Mouse (Mus musculus): ENCODE measurements at regions not wholly inside any gene's neighbourhood (a gene's known extent, or its start where the extent isn't known, plus 50 kb on each side); places are given as distances from the start of the nearest gene placed in this dataset.
"Not testable (repeated sequence)": the region's sequence is repeated elsewhere in the genome, so short reads cannot be mapped to it uniquely, and the experiment has no call there.

- DNase-seq (ENCODE audit: low read depth, low spot score) = no peak
These were observed 55.5 kb downstream of the Zfp281 start for GRCm38 (mm10) chr1:136680173-136680572.

GRCm38 (mm10) chr1:136682311-136682710 is 57.6 kb downstream of the Zfp281 start:
- DNase-seq (ENCODE audit: low read depth, low spot score) = not testable (repeated sequence)

- no peak for DNase-seq (ENCODE audit: low read depth, low spot score)
These were observed 58.4 kb downstream of the Zfp281 start for GRCm38 (mm10) chr1:136683061-136683531.

- no peak for DNase-seq (ENCODE audit: low read depth, low spot score)
These were observed 58.9 kb downstream of the Zfp281 start for GRCm38 (mm10) chr1:136683561-136684131.

GRCm38 (mm10) chr1:136684481-136684880 is 59.8 kb downstream of the Zfp281 start:
- DNase-seq (ENCODE audit: low read depth, low spot score) = no peak

- DNase-seq (ENCODE audit: low read depth, low spot score) = no peak
These were observed 60.7 kb downstream of the Zfp281 start for GRCm38 (mm10) chr1:136685191-136686060.

GRCm38 (mm10) chr1:136686467-136686866 is 61.8 kb downstream of the Zfp281 start:
- no peak for DNase-seq (ENCODE audit: low read depth, low spot score)

GRCm38 (mm10) chr1:136690068-136690467 is 65.4 kb downstream of the Zfp281 start:
- no peak for DNase-seq (ENCODE audit: low read depth, low spot score)

GRCm38 (mm10) chr1:136693421-136693820 is 68.7 kb downstream of the Zfp281 start:
- no peak for DNase-seq (ENCODE audit: low read depth, low spot score)

- DNase-seq (ENCODE audit: low read depth, low spot score) = no peak
These were observed 70.3 kb downstream of the Zfp281 start for GRCm38 (mm10) chr1:136694983-136695382.

- DNase-seq (ENCODE audit: low read depth, low spot score) = no peak
These were observed 71.5 kb downstream of the Zfp281 start for GRCm38 (mm10) chr1:136696077-136696641.

- no peak for DNase-seq (ENCODE audit: low read depth, low spot score)
These were observed 73.9 kb downstream of the Zfp281 start for GRCm38 (mm10) chr1:136698454-136699152.

- DNase-seq (ENCODE audit: low read depth, low spot score) = no peak
These were observed 74.4 kb downstream of the Zfp281 start for GRCm38 (mm10) chr1:136699153-136699524.

- DNase-seq (ENCODE audit: low read depth, low spot score) = no peak
These were observed 74.9 kb downstream of the Zfp281 start for GRCm38 (mm10) chr1:136699571-136699970.

GRCm38 (mm10) chr1:136704139-136704538 is 79.4 kb downstream of the Zfp281 start:
- no peak for DNase-seq (ENCODE audit: low read depth, low spot score)

GRCm38 (mm10) chr1:136706509-136706908 is 81.8 kb downstream of the Zfp281 start:
- DNase-seq (ENCODE audit: low read depth, low spot score) = no peak

GRCm38 (mm10) chr1:136707394-136707793 is 82.7 kb downstream of the Zfp281 start:
- DNase-seq (ENCODE audit: low read depth, low spot score) = no peak

- no peak for DNase-seq (ENCODE audit: low read depth, low spot score)
These were observed 83.2 kb downstream of the Zfp281 start for GRCm38 (mm10) chr1:136707866-136708265.

GRCm38 (mm10) chr1:136710196-136710595 is 85.5 kb downstream of the Zfp281 start:
- DNase-seq (ENCODE audit: low read depth, low spot score) = no peak

GRCm38 (mm10) chr1:136711243-136711642 is 86.5 kb downstream of the Zfp281 start:
- DNase-seq (ENCODE audit: low read depth, low spot score) = no peak

GRCm38 (mm10) chr1:136714077-136714476 is 89.4 kb downstream of the Zfp281 start:
- DNase-seq (ENCODE audit: low read depth, low spot score) = no peak

- no peak for DNase-seq (ENCODE audit: low read depth, low spot score)
These were observed 90.3 kb downstream of the Zfp281 start for GRCm38 (mm10) chr1:136714987-136715386.
